Mouse (Mus musculus) spleen, postnatal 14 days (tissue): ENCODE data around the gene Mtch2.
A peak's percentile ranks its signal among the peaks of the same experiment; 100 is the strongest.
"Not testable (repeated sequence)": the region's sequence is repeated elsewhere in the genome, so short reads cannot be mapped to it uniquely, and the experiment has no call there.

ENCODE experiments used
- DNase-seq, 2 experiments: peaks; one replicate each; pipeline ENCODE4 v3.0.0; 2021 to 2022; ENCODE audit warnings: low spot score in 2 of 2

Mtch2 gene

GRCm38 (mm10) chr2:90864184-90864583 is 17.2 kb downstream of the Mtch2 start:
- no peak for DNase-seq

- peak; percentile 61 to 78 for DNase-seq
These were observed 19.6 kb downstream of the Mtch2 start for GRCm38 (mm10) chr2:90866524-90866923.

GRCm38 (mm10) chr2:90870136-90870601 is 23.2 kb downstream of the Mtch2 start:
- no peak for DNase-seq

- no peak for DNase-seq
These were observed 24.4 kb downstream of the Mtch2 start for GRCm38 (mm10) chr2:90871180-90871961.

- DNase-seq: no peak
These were observed 27.1 kb downstream of the Mtch2 start for GRCm38 (mm10) chr2:90874025-90874424.

- no peak for DNase-seq
These were observed 28.3 kb downstream of the Mtch2 start for GRCm38 (mm10) chr2:90875239-90875638.

- DNase-seq: no peak
These were observed 30.8 kb downstream of the Mtch2 start for GRCm38 (mm10) chr2:90877584-90878259.

- DNase-seq: no peak
These were observed 32.5 kb downstream of the Mtch2 start for GRCm38 (mm10) chr2:90879419-90879818.

GRCm38 (mm10) chr2:90880144-90880785 is 33.3 kb downstream of the Mtch2 start:
- no peak for DNase-seq

- no peak for DNase-seq
These were observed 34.9 kb downstream of the Mtch2 start for GRCm38 (mm10) chr2:90881824-90882223.

GRCm38 (mm10) chr2:90885218-90886041 is 38.5 kb downstream of the Mtch2 start, which contains the start of gene C1qtnf4:
Gene C1qtnf4 (plus strand): TSS chr2:90885860.
- DNase-seq: no peak

GRCm38 (mm10) chr2:90886436-90886835 is 39.5 kb downstream of the Mtch2 start:
- DNase-seq: no peak

GRCm38 (mm10) chr2:90887627-90888026 is 40.7 kb downstream of the Mtch2 start:
- no peak for DNase-seq

- peak; percentile 23 to 39 for DNase-seq
These were observed 42.9 kb downstream of the Mtch2 start for GRCm38 (mm10) chr2:90889550-90890548.

GRCm38 (mm10) chr2:90893673-90894298 is 46.8 kb downstream of the Mtch2 start:
- DNase-seq: no peak

- not testable (repeated sequence) for DNase-seq
These were observed 47.3 kb downstream of the Mtch2 start for GRCm38 (mm10) chr2:90894299-90894677.

- no peak for DNase-seq
These were observed 56.4 kb downstream of the Mtch2 start for GRCm38 (mm10) chr2:90903398-90903797.

GRCm38 (mm10) chr2:90904076-90904855 is 57.3 kb downstream of the Mtch2 start, which contains the start of the genes Kbtbd4 and Ndufs3:
Gene Kbtbd4 (plus strand): TSS chr2:90904740.
Gene Ndufs3 (minus strand): TSS chr2:90904827.
- peak; percentile 77 to 88 for DNase-seq

- DNase-seq: no peak
These were observed 57.9 kb downstream of the Mtch2 start for GRCm38 (mm10) chr2:90904856-90905224.
